Mouse (Mus musculus) gastrocnemius, postnatal 25 days (tissue): ENCODE data around the gene Bst2. TPM values are rescaled to one million over a fixed set of nuclear protein-coding genes. Genes with fewer than 3 reads are reported as not detected.
"Not testable (repeated sequence)": the region's sequence is repeated elsewhere in the genome, so short reads cannot be mapped to it uniquely, and the experiment has no call there.

Source experiments
- DNase-seq: peaks from one replicate; pipeline ENCODE4 v3.0.0; 2022
- total RNA-seq, 2 experiments: library from RNA; stranded (reverse); gene quantifications; 1 replicate in 1 of 2; 2 replicates in 1 of 2; pipeline ENCODE4 v1.2.3; 2021

The Bst2 gene
- total RNA-seq, 2 experiments from 2014 or later: 7.6 to 8.9 TPM

DNA sequence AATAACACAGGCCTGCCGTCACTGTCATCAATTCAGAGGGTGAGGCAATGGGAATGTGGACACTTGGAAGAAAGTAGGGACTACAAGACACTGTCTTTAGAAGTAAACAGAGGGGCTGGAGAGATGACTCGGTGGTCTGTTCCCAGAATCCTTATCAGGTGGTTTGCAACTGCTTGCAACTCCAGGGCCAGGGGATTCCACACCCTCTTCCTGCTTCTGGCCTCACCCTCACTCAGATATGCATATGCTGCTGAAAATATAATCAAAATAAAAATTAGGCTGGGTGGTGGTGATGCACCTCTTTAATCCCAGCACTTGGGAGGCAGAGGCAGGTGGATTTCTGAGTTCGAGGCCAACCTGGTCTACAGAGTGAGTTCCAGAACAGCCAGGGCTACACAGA, 22.8 kb upstream of the Bst2 start:
- no peak for DNase-seq

DNA sequence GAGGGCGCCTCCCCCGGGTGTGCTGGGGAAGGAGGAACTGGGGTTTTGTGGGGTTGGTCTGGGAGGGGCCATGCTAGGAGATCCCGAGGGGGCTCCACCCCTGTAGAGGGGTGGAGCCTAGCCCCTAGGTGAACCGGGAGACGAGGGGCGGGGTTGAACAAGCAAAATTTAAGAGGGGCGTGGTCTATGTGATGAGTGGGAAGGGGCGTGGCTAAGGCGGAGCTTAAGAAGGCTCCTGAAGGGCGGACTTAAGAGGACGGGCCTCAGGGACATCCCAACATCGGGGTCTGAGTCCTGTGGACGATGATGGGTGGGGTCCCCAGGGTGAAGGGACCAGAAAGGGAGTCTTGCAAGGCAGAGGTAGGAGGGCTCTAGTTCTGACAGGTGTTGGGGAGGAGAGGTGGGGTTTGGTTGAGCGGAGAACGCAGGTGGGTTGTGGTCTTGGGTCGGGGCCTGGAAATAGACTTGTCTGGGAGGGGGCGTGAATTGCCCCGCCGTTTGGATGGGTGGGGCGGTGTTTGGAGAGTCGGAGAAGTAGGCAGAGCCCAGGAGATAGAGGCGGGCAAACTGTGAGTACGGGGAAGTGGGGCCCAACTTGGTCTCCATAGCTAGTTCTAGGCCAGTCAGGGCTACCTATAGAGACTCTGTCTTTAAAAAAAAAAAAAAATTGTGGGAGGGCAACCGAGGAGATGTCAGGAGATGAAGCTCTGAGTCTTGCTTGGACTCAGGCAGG, 21.9 kb upstream of the Bst2 start:
- DNase-seq: peak; percentile 43

DNA sequence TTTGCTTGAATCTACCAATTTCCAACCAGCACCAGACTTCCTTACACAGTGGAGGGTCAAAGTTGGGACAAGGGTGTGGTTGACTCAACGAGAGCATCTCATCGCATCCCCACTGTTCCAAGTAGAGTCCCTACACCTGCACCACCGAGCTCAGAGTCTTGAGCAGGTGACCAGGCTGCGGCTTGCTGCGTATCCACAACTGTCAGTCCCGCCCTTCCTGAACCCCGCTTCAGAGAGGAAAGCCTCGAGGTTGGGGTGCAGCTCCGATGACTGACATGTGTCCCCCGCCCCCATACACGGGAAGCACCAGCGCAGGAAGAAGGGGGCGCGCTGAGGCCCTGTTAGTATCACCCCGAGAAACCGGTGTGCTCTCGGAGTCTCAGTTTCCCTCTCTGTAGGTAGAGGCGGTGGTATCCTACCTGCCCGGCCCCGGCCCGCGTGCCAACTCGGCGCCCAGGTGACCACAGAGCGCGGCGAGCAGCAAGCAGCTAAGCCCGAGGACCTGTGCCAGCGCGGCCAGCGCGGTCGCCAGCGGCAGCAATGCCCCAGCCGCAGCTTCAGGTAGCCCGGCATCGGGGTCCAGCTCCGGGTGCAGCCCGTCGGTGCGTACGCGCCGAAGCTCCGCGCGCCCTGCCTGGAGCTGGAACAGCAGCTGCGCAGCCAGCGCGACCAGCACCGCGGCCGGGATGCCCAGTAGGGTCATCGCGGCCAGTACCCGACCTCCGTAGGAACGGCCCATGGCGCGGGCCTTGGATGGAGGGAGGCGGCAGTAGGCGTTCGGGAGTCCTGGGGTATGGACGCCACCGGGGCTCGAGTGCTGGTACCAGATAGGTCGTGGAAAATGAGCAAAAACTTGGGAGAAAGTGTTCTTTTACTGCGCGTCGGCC, 21.1 kb upstream of the Bst2 start, which contains the start of gene Tmem221:
TSS of gene Tmem221 (minus strand) at position 801 of the 887 bp plus-strand sequence.
- no peak for DNase-seq

DNA sequence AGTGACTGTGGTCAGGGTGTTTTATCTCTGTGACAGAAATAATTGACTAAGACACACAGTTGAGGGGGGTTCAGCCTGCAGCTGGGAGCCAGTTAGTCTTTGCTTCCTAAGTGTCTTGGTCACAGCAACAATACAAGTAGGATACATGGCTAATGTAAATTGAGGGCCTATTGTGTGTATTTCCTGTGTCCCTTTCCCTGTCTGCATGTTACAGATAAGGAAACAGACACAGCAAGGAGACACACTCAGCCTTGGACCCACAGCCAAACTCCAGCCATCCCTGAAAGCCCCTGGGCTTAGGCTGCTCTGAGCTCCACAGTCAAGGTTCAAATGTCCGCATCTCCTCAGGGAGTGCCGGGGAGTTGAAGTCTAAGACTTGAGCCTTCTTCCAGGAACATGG, 17.4 kb upstream of the Bst2 start:
- DNase-seq: no peak

DNA sequence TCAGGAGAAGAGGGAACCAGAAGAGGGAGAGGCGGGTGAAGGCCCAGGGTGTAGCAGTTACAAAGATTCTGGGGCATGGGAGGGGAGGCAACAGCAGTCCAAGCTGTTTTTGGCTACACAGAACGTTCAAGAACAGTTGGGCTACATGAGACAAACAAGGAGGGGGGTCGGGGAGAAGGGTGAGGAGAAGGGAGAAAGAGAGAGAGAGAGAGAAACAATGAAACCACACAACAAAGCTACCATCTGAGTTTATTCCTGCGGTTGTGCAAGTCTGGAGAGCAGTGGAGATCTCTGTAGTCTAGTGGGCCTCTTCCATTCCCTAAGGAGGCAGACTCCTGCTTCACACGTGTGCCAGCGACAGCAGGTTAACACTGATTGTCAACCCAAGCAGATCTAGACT, 16.7 kb upstream of the Bst2 start:
- DNase-seq: no peak

DNA sequence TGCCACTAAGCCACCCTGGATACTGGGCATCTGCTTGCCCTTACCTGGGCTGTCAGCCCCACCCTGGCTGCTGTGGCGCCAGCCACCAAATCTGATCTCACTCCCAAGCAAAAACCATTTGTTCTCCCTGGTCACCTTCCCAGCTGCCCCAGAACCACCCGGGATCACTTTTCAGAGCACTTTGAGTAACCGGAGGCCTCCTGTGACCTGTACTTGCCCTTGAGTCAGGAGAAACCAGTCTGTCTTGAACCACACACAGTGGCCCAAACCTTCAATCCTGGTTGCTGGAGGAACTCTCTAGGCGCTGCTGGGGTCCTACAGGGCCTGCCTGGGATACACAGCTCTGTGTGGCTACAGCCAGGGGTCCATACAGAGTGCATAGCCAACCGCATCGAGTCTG, 15.5 kb upstream of the Bst2 start:
- no peak for DNase-seq

DNA sequence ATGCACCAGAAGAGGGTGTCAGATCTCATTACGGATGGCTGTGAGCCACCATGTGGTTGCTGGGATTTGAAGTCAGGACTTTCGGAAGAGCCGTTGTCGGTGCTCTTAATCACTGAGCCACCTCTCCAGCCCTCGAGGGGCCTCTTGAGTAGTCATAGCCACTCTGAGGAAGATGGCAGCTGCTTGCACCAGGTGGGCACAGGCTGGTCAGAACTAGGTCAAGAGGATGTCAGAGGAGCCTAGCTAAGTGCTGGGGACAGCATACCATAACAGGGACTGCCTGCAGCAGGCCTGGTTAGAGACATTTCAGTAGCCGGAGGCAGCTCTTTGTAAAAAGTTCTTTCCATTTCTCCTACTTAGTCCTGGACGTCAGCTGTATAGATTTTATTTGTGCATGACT, 13.5 kb upstream of the Bst2 start:
- DNase-seq: no peak

DNA sequence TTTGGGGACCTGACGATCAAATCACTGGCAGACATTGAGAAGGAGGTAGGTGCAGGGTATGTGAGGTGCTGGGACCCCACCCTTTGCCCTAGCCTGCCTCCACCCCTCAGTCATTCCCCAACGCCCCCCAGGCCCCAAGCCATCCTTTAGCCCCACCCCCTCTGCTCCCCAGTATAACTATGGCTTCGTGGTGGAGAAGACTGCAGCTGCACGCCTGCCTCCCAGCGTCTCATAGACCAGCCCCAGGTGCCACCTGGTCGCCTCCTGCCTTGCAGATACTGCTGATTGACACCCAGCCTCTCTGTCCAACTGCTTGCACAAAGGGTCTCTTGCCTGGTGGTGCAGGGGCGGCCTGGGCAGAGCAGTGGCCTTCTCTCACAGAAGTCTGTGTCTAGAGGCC, 10.3 kb upstream of the Bst2 start:
- no peak for DNase-seq

DNA sequence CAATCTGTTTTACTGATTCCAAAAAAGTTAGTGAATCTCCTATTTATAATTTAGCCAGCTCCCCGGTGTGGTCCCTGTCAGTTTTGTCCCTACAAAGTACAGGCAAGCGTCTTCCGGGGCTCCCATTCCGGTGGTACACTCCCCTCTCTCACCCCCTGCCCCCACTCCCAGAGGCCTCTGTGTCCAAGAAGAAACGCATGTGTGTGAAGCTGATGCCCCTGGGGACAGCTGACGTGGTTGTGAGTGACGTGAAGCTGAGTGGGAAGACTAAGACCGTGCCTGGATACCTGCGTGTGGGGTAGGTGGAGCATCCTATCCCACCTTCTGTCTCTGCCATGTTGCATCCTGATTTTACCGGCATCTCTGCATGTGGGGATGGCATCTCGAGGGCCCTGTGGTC, 7.8 kb upstream of the Bst2 start:
- no peak for DNase-seq

DNA sequence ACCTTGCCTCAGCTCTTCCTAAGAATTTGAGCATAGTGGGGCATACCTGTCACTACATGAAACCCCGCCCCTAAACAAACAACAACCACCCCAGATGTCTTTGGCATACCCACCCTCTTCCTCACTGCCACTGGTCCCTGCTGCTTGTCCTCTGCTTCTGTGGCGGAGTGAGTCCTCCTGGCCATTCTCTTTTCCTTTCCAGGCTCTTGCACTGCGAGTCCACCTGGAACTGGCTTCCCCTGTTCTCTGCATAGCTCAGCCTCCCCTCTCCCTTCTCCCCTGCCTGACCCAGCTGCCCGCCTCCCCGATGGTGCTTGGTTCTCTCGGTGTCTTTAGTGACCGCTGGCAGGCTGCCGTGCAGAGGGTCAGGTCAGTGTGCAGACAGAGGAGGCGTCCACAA, 6.5 kb upstream of the Bst2 start:
- no peak for DNase-seq

DNA sequence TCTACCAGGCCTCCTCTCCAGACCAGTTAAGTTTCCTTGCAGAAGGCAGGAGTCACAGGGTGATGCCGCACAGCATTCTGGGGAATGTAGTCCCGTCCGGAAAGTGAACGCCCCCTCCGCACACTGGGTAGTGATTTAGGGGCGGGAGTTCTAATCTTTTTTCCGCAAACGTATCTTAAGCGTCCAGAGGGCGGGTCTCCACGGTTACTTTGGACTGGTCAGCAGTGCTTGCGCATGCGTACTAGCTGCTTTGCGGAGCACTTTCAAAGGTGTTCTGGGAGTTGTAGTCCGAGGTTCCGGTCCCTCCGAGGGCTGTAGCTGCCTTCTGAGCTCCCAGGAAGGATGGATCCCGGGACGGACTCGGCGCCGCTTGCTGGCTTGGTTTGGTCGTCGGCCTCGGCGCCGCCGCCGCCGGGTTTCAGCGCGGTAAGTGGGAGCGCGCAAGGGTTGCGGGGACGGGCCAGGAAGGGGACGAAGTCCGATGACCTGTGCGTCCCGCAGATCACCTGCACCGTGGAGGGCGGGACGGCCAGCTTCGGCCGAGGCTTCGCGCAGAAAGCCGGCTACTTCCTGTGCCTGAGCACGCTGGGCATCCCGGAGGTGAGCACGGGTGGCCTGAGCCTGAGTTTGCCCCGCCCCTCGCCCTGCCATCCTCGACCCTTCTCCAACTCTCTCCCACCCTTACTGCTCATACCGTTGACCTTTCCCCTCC, 5.5 kb upstream of the Bst2 start, which contains the start of gene Mvb12a:
TSS of gene Mvb12a (plus strand) at position 291 of the 712 bp plus-strand sequence.
- DNase-seq: peak; percentile 97

DNA sequence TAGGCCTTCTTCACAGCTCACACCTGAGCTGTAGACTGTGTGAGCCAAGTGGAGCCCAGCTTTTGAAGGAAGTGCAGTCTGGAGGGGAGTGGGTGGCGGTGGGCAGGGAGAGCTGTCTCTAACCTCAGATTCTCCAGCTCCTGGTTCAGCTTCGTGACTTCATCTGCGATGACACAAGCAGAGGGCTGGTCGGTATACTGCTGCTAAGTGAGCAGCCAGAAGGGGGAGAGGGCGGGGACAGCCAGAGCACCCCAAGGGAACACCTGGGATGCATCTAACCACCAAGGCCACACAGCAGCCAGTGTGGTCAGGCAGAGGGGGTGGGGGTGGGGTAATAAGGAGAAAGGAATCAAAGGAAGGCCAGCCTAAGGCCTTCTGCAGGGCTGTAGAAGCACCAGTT, 1.6 kb downstream of the Bst2 start:
- no peak for DNase-seq

DNA sequence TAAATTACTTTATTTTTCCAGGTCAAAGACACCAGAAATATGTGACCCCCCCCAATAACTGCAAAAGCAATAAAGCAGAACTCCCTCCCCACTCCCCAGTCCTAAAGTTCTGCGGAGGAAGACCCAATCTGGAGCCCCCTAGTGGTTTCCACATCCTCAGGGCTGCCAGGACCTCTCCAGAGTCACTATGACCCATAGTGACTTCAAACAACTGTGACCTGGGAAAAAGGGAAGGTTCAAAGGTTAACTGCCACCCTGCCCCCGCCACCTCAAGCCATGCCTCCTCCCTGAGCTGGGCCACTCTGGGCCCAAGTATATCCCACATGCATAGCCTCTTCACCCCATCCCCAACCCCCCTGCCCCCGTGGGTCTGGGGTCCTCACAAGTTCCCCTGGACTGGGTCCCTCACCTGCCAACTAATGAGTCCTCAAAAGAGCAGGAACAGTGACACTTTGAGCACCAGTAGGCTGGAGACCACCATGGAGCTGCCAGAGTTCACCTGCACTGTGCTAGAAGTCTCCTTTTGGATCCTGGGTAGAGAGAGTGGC, 2.9 kb downstream of the Bst2 start:
- no peak for DNase-seq

DNA sequence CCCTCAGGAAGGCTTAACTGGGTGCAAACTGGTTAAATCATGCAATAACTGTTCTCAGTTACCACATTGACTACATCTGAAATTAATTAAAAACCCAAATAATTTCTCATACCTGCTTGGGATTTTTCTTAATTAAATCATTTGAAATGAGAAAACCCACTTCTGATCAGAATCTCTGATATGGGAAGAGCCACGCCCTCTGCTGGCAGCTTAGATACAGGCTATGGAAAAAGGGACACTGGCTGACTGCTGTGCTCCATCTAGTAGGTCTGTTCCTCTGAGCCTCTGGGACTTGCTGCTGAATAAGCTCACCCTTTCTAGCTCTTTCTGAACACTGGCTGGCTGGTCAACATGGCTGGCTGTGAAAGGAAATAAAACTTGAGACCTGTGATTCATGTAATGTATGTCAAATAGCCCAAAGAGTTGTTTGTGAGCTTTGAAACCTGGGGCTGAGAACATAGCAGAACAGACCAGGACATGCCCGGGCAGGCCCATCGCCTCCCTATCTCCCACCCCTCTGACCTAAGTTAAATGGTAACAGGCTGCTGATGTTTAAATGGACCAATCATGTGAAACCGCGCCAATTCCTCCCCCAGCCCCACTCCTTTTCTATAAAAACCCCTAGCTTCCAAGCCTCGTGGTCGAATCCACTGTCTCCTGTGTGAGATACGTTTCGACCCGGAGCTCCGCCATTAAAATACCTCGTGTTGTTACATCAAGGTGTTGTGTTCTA, 6.4 kb downstream of the Bst2 start:
- not testable (repeated sequence) for DNase-seq

DNA sequence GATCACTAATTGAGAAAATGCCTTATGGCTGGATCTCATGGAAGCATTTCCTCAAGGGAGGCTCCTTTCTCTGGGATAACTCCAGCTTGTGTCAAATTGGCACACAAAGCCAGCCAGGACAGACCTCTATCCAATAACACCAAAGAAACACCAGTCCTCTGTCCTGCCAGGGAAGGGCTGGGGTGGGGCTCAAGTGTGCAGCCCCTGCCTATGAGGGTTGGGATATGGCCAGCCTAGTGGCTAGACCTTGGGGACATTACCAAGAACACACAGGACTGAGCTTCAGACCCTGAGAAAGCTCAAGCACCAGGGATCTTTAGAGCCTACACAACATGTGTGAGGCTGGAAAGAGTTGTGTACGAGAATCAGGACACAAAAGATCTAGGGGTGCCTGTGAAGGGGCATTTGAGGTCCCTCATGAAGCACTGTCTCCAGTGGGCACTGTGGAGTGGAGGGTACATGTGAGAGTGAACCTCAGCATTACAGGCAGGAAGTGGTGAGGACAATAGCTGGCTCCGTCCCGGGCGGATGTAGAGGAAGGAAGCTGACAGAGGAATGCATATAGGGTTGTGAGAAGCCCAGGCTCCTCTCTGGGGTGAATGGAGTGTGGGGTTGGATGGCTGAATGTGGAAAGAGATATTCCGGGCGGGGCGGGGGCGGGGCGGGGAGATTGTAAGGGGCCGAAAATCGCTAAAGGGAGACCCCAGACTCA, 8.7 kb downstream of the Bst2 start:
- no peak for DNase-seq

DNA sequence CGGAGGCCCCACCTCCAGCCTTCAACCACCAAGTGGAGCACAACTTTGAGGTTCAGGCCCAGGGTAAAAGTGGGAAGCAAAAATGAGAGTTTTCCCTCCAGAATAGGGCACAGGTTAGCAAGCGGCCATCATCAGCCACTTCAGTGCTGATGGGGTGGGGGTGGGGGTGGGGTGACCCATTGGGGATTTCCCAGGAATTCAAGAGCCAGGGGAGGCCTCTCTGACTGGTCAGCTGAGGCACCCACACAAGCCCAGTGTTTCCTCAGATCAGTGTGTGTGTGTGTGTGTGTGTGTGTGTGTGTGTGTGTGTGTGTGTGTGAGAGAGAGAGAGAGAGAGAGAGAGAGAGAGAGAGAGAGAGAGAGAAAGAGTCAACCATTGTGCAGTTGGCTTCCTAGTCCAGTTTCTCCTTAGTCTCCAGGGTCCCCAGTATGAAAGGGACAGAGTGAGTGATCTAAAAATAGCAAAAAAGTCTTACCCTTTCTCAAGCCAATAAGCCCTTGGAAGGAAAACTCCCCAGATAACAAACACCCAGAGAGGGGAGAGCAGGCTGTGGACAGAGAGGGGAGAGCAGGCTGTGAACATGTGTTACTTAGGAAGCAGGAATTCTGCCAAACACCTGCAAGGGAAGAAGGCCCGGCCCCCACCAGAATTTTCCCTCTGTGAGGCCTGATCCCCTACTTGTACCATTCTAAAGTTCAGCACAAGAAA, 9.9 kb downstream of the Bst2 start:
- DNase-seq: no peak

DNA sequence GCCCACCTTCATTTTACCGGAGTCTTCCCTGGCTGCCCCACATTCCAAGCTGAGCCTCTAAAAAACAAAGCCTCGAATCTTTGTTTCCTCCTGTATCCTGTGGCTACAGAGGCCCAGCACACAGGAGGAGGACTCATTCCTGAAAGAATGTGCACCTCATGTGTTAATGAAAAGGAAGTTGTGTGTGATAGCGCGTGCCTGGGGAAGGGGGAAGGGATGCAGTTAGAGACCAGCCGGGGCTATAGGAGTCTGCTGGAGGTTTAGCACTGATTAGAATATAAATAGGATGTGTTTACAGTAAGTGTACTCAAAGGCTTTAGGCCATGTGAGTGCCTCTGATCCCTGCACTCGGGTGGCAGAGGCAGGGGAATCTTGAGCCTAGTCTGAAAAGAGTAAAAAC, 11.0 kb downstream of the Bst2 start:
- no peak for DNase-seq

DNA sequence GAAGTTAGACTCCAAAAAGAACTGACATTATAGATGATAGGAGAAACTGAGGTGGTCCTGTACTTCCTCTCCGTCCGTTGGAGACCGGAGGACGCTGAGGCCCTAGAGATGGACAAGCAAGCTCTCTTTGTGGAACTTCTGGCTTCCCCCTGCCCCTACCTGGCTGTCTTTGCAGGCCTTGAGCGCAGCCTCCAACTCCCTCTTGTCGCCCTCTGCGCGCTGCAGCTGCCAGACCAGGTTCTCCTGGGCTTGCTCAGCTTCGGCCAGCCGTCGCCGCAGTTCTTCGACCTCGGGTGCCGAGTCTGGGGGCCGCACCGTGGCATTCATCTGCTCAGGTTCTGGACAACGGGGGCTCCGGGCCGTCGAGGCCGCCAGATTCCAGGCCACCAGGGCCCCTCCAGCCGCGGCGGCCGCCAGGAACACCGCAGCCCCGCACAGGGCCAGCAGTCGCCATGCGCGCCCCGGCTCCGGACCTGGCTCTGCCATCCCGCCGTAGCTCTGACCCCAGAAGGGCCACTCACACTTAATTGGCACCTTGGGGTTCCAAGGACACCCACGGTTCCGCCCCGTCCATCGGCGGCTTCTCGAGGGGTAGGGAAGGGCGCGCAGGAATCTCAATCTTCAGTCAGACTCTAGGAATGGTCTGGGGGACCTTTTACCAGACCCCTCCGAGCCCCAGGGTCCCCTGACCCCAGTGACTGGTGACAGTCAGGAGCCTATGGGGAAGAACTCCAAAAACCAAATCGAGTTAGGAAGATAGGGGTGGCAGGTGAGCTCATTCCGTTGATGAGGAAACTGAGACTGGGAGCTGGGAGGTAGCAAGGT, 11.8 kb downstream of the Bst2 start, which contains the start of gene Ccdc194:
TSS of gene Ccdc194 (minus strand) at position 486 of the 825 bp plus-strand sequence.
- no peak for DNase-seq

DNA sequence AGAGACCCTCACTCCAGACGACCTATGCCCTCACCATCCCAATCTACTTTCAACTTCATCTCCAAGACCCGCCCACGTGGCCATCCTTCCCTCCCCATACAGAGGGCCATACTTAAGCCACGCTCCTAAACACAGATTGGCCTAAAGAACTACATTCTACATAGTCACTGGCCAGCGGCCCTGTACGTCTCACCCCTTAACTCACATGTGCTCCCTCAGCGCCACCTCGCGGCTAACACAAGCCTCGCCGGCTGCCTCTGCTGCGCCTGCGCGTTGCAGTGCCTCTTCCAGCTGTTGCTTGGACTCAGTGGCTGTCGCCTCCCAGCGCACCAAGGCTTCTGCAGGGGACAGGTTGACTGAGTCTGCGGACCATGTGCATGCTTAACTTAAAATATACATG, 15.6 kb downstream of the Bst2 start:
- DNase-seq: peak; percentile 90
